23 mouse cellular contexts compared by ENCODE assay signal in the genomic region with DNA sequence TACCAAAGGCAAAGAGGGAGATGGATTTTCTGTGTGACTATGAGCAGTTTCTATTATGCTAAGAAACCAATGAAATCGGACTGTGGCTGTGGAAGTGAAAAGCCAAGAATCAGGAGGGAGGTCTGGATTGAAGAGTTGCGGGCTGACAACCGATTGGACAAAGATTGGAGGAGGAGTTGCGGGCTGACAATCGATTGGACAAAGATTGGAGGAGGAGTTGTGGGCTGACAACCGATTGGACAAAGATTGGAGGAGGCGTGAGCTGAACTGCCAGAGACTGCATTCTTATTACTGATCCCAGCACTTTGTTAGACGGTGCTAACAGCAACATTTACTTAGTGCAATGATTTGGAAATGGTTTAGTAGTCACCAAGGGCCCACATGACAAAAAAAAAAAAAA.
"Had no signal": no experiment of that assay in that cellular context is flagged by ENCODE, and none has a peak within 500 bp of the region (broad histone marks: within the 10 kb centered on the region; RNA-seq: fewer than 3 reads in every experiment).

No protein-coding gene starts in this region.

- H3K27ac ChIP-seq: heart, embryonic 13.5 days; heart, embryonic 15.5 days; hindbrain, embryonic 13.5 days; hindbrain, embryonic 15.5 days; hindbrain, postnatal 0 days; kidney, postnatal 0 days; limb, embryonic 13.5 days; limb, embryonic 15.5 days; liver, embryonic 12.5 days; liver, embryonic 14.5 days had no signal

- H3K36me3 ChIP-seq: heart, embryonic 13.5 days; heart, embryonic 15.5 days; hindbrain, embryonic 13.5 days; hindbrain, embryonic 15.5 days; limb, embryonic 13.5 days; limb, embryonic 15.5 days; liver, embryonic 12.5 days had no signal

- H3K4me3 ChIP-seq: heart, embryonic 13.5 days; heart, embryonic 15.5 days; hindbrain, embryonic 13.5 days; hindbrain, embryonic 15.5 days; limb, embryonic 13.5 days; limb, embryonic 15.5 days; liver, embryonic 12.5 days had no signal

- H3K9me3 ChIP-seq: heart, embryonic 13.5 days; heart, embryonic 15.5 days; hindbrain, embryonic 13.5 days; hindbrain, embryonic 15.5 days; limb, embryonic 13.5 days; limb, embryonic 15.5 days; liver, embryonic 12.5 days had no signal

- H3K9ac ChIP-seq: heart, embryonic 13.5 days; heart, embryonic 15.5 days; hindbrain, embryonic 13.5 days; hindbrain, embryonic 15.5 days; limb, embryonic 13.5 days; limb, embryonic 15.5 days; liver, embryonic 12.5 days; liver, embryonic 14.5 days had no signal

- DNase-seq: gastrocnemius, postnatal 14 days; gastrocnemius, postnatal 36 days; heart, adult 18-20 months; heart, postnatal 14 days; heart, postnatal 36 days; kidney, adult 11 months; kidney, adult 2 months; kidney, adult 9 months; kidney, postnatal 14 days; kidney, postnatal 36 days; left cerebral cortex, postnatal 4 days had no signal

- ATAC-seq: hindbrain, postnatal 0 days; intestine, embryonic 16.5 days; liver, embryonic 12.5 days had no signal

- H3K27me3 ChIP-seq: heart, embryonic 13.5 days; hindbrain, embryonic 13.5 days; hindbrain, embryonic 15.5 days; limb, embryonic 13.5 days; limb, embryonic 15.5 days had no signal

- H3K4me1 ChIP-seq: hindbrain, embryonic 13.5 days; hindbrain, embryonic 15.5 days; limb, embryonic 13.5 days; limb, embryonic 15.5 days had no signal

- H3K4me2 ChIP-seq: heart, embryonic 11.5 days; heart, embryonic 13.5 days; heart, embryonic 15.5 days; hindbrain, embryonic 13.5 days; hindbrain, embryonic 15.5 days; limb, embryonic 13.5 days; limb, embryonic 15.5 days; liver, embryonic 12.5 days had no signal
